Mouse (Mus musculus): ENCODE results near the gene Ogfr. TPM values are rescaled to one million over a fixed set of nuclear protein-coding genes. Genes with fewer than 3 reads are reported as not detected.

Ogfr gene
- polyA plus RNA-seq, 1 experiment from 2014 or later, result 104 TPM

GRCm38 (mm10) chr2:180582481-180583153, 6.4 kb upstream of the Ogfr start:
- Histone ChIP-seq H3K9ac (ENCODE audit: low read depth, low read length) (peak overlapping the region; percentile 96), H3K27me3 (ENCODE audit: control insufficient read depth, insufficient read depth, low read length) (no peaks in the 10 kb centered on the region), H3K27ac (ENCODE audit: low read depth, low read length) (peak overlapping the region; percentile 62; the same call in 1 of the 2 replicates), H3K4me2 (replicated peaks; ENCODE audit: low read depth, low read length) (peak overlapping the region; percentile 87), H3K36me3 (ENCODE audit: control insufficient read depth, insufficient read depth, low read length) (peaks cover 8% of the 10 kb centered on the region; the same call in 1 of the 2 replicates), H3K4me1 (replicated peaks; ENCODE audit: control insufficient read depth, insufficient read depth, low read length) (peaks cover 5% of the 10 kb centered on the region), H3K4me3 (ENCODE audit: low read depth, low read length) (peak overlapping the region; percentile 87), H3K9me3 (ENCODE audit: control insufficient read depth, low read length) (no peaks in the 10 kb centered on the region)
- ATAC-seq (ENCODE audit: low FRiP score), result peak; percentile 80
- DNase-seq (ENCODE audit: low spot score), result peak; percentile 99
- whole genome bisulfite sequencing, result under 1% methylated on average over 42 of the region's 57 CpGs

GRCm38 (mm10) chr2:180583154-180583507, 5.9 kb upstream of the Ogfr start:
- peak overlapping the region; percentile 96 for H3K9ac ChIP-seq (ENCODE audit: low read depth, low read length)
- 39% methylated on average over 7 of the region's 7 CpGs for WGBS
- DNase-seq (ENCODE audit: low spot score), result no peak
- peaks cover 5% of the 10 kb centered on the region for H3K4me1 ChIP-seq (replicated peaks; ENCODE audit: control insufficient read depth, insufficient read depth, low read length)
- no peak; the same call in none of the 2 replicates for ATAC-seq (ENCODE audit: low FRiP score)
- H3K27ac ChIP-seq (ENCODE audit: low read depth, low read length), result peak overlapping the region; percentile 62; the same call in 1 of the 2 replicates
- peak overlapping the region; percentile 87 for H3K4me3 ChIP-seq (ENCODE audit: low read depth, low read length)
- no peaks in the 10 kb centered on the region for H3K27me3 ChIP-seq (ENCODE audit: control insufficient read depth, insufficient read depth, low read length)
- H3K36me3 ChIP-seq (ENCODE audit: control insufficient read depth, insufficient read depth, low read length), result peaks cover 8% of the 10 kb centered on the region; the same call in 1 of the 2 replicates
- H3K4me2 ChIP-seq (replicated peaks; ENCODE audit: low read depth, low read length), result peak overlapping the region; percentile 87
- no peaks in the 10 kb centered on the region for H3K9me3 ChIP-seq (ENCODE audit: control insufficient read depth, low read length)

- WGBS, result 52% methylated on average over 6 of the region's 6 CpGs
- H3K9ac ChIP-seq (ENCODE audit: low read depth, low read length), result peak overlapping the region; percentile 88
- no peak for DNase-seq (ENCODE audit: low spot score)
- H3K4me1 ChIP-seq (replicated peaks; ENCODE audit: control insufficient read depth, insufficient read depth, low read length), result peaks cover 2% of the 10 kb centered on the region; the same call in 1 of the 2 replicates
- peaks cover 14% of the 10 kb centered on the region for H3K36me3 ChIP-seq (ENCODE audit: control insufficient read depth, insufficient read depth, low read length)
- H3K27me3 ChIP-seq (ENCODE audit: control insufficient read depth, insufficient read depth, low read length), result no peaks in the 10 kb centered on the region
- H3K9me3 ChIP-seq (ENCODE audit: control insufficient read depth, low read length), result no peaks in the 10 kb centered on the region
- peak overlapping the region; percentile 83 for H3K4me2 ChIP-seq (replicated peaks; ENCODE audit: low read depth, low read length)
- H3K4me3 ChIP-seq (ENCODE audit: low read depth, low read length), result peak overlapping the region; percentile 91
- peak overlapping the region; percentile 92; the same call in 1 of the 2 replicates for H3K27ac ChIP-seq (ENCODE audit: low read depth, low read length)
- peak; percentile 28 for ATAC-seq (ENCODE audit: low FRiP score)
Observed at GRCm38 (mm10) chr2:180588736-180589122, 316 bp upstream of the Ogfr start.

- H3K9ac ChIP-seq (ENCODE audit: low read depth, low read length), result peak within 1 kb of the TSS; percentile 50
- DNase-seq (ENCODE audit: low spot score) (no peak), ATAC-seq (ENCODE audit: low FRiP score) (no peak)
- peak within 1 kb of the TSS; percentile 63 for H3K4me2 ChIP-seq (replicated peaks; ENCODE audit: low read depth, low read length)
- no peaks in the 10 kb centered on the region for H3K9me3 ChIP-seq (ENCODE audit: control insufficient read depth, low read length)
- peak within 1 kb of the TSS; percentile 27 for H3K4me3 ChIP-seq (ENCODE audit: low read depth, low read length)
- peaks cover 6% of the 10 kb centered on the region for H3K27me3 ChIP-seq (ENCODE audit: control insufficient read depth, insufficient read depth, low read length)
- 46% methylated on average over 4 of the region's 4 CpGs for WGBS
- peaks cover 6% of the 10 kb centered on the region for H3K4me1 ChIP-seq (replicated peaks; ENCODE audit: control insufficient read depth, insufficient read depth, low read length)
- H3K27ac ChIP-seq (ENCODE audit: low read depth, low read length), result no peak within 1 kb of the TSS
- peaks cover 7% of the 10 kb centered on the region for H3K36me3 ChIP-seq (ENCODE audit: control insufficient read depth, insufficient read depth, low read length)
Observed at GRCm38 (mm10) chr2:180597490-180597889, 8.4 kb downstream of the Ogfr start, which contains the start of gene Col9a3. Col9a3 (plus strand) TSS chr2:180597790.

GRCm38 (mm10) chr2:180598157-180598705, 9.2 kb downstream of the Ogfr start:
- DNase-seq (ENCODE audit: low spot score) (peak; percentile 43), ATAC-seq (ENCODE audit: low FRiP score) (peak; percentile 55; the same call in 1 of the 2 replicates)
- peak overlapping the region; percentile 50 for H3K9ac ChIP-seq (ENCODE audit: low read depth, low read length)
- no peaks in the 10 kb centered on the region for H3K9me3 ChIP-seq (ENCODE audit: control insufficient read depth, low read length)
- peaks cover 5% of the 10 kb centered on the region; the same call in 1 of the 2 replicates for H3K36me3 ChIP-seq (ENCODE audit: control insufficient read depth, insufficient read depth, low read length)
- H3K4me3 ChIP-seq (ENCODE audit: low read depth, low read length), result peak overlapping the region; percentile 27
- peaks cover 6% of the 10 kb centered on the region for H3K4me1 ChIP-seq (replicated peaks; ENCODE audit: control insufficient read depth, insufficient read depth, low read length)
- under 1% methylated on average over 38 of the region's 41 CpGs for WGBS
- no peak overlapping the region for H3K27ac ChIP-seq (ENCODE audit: low read depth, low read length)
- H3K27me3 ChIP-seq (ENCODE audit: control insufficient read depth, insufficient read depth, low read length), result peaks cover 6% of the 10 kb centered on the region
- H3K4me2 ChIP-seq (replicated peaks; ENCODE audit: low read depth, low read length), result peak overlapping the region; percentile 63

GRCm38 (mm10) chr2:180600569-180601021, 11.6 kb downstream of the Ogfr start:
- Histone ChIP-seq H3K27ac (ENCODE audit: low read depth, low read length) (no peak overlapping the region), H3K4me3 (ENCODE audit: low read depth, low read length) (no peak overlapping the region), H3K27me3 (ENCODE audit: control insufficient read depth, insufficient read depth, low read length) (peaks cover 6% of the 10 kb centered on the region), H3K4me1 (replicated peaks; ENCODE audit: control insufficient read depth, insufficient read depth, low read length) (peaks cover 6% of the 10 kb centered on the region), H3K9me3 (ENCODE audit: control insufficient read depth, low read length) (no peaks in the 10 kb centered on the region), H3K9ac (ENCODE audit: low read depth, low read length) (no peak overlapping the region), H3K4me2 (replicated peaks; ENCODE audit: low read depth, low read length) (no peak overlapping the region), H3K36me3 (ENCODE audit: control insufficient read depth, insufficient read depth, low read length) (no peaks in the 10 kb centered on the region)
- no peak for DNase-seq (ENCODE audit: low spot score)
- WGBS, result 14% methylated on average over 9 of the region's 9 CpGs
- ATAC-seq (ENCODE audit: low FRiP score), result no peak

- WGBS, result 57% methylated on average over 6 of the region's 6 CpGs
- no peak overlapping the region for H3K27ac ChIP-seq (ENCODE audit: low read depth, low read length)
Observed at GRCm38 (mm10) chr2:180604781-180605180, 15.7 kb downstream of the Ogfr start.

GRCm38 (mm10) chr2:180610283-180610682, 21.2 kb downstream of the Ogfr start:
- no peak overlapping the region for H3K4me3 ChIP-seq (ENCODE audit: low read depth, low read length)
- ATAC-seq (ENCODE audit: low FRiP score) (no peak), DNase-seq (ENCODE audit: low spot score) (no peak)
- no peaks in the 10 kb centered on the region for H3K36me3 ChIP-seq (ENCODE audit: control insufficient read depth, insufficient read depth, low read length)
- WGBS, result 77% methylated on average over 4 of the region's 4 CpGs
- no peaks in the 10 kb centered on the region for H3K27me3 ChIP-seq (ENCODE audit: control insufficient read depth, insufficient read depth, low read length)
- no peak overlapping the region for H3K9ac ChIP-seq (ENCODE audit: low read depth, low read length)
- H3K4me1 ChIP-seq (replicated peaks; ENCODE audit: control insufficient read depth, insufficient read depth, low read length), result no peaks in the 10 kb centered on the region
- H3K27ac ChIP-seq (ENCODE audit: low read depth, low read length), result no peak overlapping the region
- H3K9me3 ChIP-seq (ENCODE audit: control insufficient read depth, low read length), result no peaks in the 10 kb centered on the region
- H3K4me2 ChIP-seq (replicated peaks; ENCODE audit: low read depth, low read length), result no peak overlapping the region

More at GRCm38 (mm10) chr2:180604781-180605180, 15.7 kb downstream of the Ogfr start:
- DNase-seq (ENCODE audit: low spot score) (no peak), ATAC-seq (ENCODE audit: low FRiP score) (no peak)
- H3K9ac ChIP-seq (ENCODE audit: low read depth, low read length), result no peak overlapping the region
- no peak overlapping the region for H3K4me2 ChIP-seq (replicated peaks; ENCODE audit: low read depth, low read length)
- no peak overlapping the region for H3K4me3 ChIP-seq (ENCODE audit: low read depth, low read length)
- no peaks in the 10 kb centered on the region for H3K9me3 ChIP-seq (ENCODE audit: control insufficient read depth, low read length)
- no peaks in the 10 kb centered on the region for H3K36me3 ChIP-seq (ENCODE audit: control insufficient read depth, insufficient read depth, low read length)
- H3K4me1 ChIP-seq (replicated peaks; ENCODE audit: control insufficient read depth, insufficient read depth, low read length), result peaks cover 2% of the 10 kb centered on the region; the same call in 1 of the 2 replicates
- no peaks in the 10 kb centered on the region for H3K27me3 ChIP-seq (ENCODE audit: control insufficient read depth, insufficient read depth, low read length)

Data from hindbrain, embryonic 11.5 days (tissue).